Mouse (Mus musculus) cerebellum, postnatal 10 days (tissue): ENCODE measurements around the gene Pknox2.

Source experiments
- DNase-seq, 2 experiments: peaks; one replicate each; pipeline ENCODE4 v3.0.0; 2021; ENCODE audit warnings: mixed read lengths in 2 of 2

Gene Pknox2

DNA sequence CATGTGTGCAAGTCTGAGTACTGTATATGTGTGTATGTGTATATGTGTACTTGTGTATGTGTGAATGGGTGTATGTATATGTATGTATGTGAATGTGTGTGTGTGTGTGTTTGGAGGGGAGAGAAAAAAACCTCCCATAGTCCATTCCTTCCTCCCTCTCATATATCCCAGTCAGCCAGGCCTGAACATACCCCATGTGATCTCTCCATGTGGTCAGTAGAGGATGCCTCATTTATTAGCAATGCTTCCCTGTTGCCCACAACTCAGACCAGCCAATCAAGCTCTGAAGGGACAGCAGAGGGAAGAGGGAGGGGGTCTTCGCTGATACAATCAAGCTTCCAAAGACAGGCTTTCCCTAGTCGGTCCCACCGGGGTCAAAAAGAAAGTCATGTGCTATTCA is 47.6 kb downstream of the Pknox2 start:
- no peak for DNase-seq

- peak; percentile 45 to 59 for DNase-seq
Observed at GRCm38 (mm10) chr9:37098600-37098999, 48.6 kb downstream of the Pknox2 start.

DNA sequence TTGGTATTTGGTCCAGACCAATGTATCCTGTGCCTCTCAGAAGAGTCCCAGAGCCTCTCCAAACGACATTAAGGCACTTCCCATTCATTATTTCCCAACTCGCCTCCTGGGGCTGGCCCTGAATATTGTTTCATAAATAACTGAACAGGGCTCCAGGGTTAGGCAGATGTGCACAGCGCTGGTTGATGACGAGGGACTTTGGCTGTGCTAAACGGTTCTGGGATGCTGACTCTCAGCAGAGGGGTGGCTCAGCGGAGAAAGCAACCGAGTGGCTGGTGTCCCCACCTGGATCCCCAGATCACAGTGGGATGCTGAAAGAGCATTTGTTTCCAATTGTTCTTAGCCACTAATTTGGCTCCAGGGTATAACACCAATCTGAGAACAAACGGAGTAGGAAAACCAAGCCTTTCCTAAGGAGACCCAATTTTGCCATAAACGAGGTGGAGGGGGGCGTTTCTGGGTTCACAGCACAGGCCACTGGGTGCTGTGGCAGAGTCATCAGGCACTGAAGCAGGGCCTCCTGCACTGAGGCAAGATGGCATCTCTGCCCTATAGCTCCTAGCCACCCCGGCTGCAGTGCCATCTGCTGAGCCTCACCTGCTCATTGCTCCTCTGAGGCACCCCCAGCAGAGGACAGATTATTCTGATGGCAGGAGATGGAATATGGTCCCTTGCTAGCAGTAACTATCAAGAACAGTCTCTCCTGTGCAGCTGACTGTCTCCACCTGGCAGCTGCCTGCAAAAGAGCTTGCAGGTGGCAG is 52.8 kb downstream of the Pknox2 start:
- peak in 1 of 2 experiments; percentile 17 for DNase-seq

DNA sequence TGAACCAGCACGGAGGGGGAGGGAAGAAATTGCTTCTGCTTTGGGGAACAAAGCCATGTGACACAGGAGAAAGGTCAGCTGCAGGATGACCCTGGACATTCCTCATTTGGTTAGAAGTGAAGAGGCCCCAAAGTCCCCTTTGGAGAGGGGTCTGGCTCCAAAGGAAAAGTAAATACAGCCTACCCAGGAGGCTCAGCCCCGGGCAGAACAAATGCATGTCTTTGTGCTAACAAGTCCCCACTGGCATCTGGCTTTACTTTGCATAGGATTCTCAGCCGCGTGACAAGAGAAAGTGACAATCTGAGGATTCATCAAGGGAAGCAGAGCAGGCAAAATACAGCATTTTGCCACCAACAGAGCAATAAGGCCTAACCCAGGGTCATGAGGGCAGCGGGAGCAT is 54.1 kb downstream of the Pknox2 start:
- DNase-seq: no peak

- DNase-seq: no peak
Observed at GRCm38 (mm10) chr9:37089894-37090652, 57.1 kb downstream of the Pknox2 start.

DNA sequence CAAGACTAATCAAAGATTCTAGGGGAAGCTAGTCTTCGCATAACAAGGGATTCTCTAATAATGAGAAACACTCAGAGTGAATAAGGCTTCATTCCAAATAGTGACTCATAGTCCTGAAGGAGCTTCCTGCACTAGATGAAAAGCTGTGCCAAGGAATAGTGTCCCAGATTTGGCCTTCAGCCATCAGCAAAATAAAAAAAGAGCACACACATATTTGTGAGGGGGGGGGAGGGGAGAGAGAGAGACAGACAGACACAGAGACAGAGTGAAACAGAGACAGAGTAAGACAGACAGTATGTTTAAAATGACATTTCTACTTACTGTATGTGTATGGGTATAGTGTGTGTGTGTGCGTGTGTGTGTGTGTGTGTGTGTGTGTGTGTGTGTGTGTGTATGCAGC is 61.8 kb downstream of the Pknox2 start:
- peak; percentile 51 to 68 for DNase-seq

- DNase-seq: no peak
Observed at GRCm38 (mm10) chr9:37082246-37082645, 65.0 kb downstream of the Pknox2 start.

DNA sequence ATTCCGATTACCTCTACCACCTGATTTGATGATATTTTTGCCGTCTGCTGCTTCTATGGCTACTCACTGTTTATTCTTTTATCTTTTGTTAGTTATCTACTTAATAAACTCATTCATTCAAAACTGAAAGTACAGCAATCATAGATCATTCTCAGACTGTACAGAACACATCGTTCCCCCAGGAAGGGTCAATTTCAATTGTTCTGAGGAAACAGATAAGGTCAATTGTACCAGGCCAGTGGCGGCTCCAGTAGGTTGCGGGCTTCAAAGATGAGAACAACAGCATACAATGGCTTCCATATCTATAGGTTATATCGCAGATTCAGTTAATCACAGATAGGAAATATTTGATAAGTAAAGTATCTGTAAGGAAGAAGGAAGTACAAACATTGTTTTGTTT is 66.9 kb downstream of the Pknox2 start:
- no peak for DNase-seq

DNA sequence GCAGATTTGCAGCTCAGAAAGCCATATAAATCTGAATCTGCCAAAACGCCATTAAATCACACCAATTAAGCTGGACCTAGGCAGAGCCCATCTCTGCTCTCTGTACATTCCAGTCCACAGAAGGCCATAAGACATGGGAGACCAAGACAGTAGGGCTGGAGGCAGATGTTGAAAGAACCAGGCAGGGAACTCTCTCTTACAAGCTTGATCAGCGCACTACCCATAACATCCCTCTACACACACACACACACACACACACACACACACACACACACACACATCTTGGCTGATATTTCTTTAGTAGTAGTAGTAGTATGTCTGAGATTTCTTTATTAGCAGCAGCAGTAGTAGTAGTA is 70.2 kb downstream of the Pknox2 start:
- no peak for DNase-seq

DNA sequence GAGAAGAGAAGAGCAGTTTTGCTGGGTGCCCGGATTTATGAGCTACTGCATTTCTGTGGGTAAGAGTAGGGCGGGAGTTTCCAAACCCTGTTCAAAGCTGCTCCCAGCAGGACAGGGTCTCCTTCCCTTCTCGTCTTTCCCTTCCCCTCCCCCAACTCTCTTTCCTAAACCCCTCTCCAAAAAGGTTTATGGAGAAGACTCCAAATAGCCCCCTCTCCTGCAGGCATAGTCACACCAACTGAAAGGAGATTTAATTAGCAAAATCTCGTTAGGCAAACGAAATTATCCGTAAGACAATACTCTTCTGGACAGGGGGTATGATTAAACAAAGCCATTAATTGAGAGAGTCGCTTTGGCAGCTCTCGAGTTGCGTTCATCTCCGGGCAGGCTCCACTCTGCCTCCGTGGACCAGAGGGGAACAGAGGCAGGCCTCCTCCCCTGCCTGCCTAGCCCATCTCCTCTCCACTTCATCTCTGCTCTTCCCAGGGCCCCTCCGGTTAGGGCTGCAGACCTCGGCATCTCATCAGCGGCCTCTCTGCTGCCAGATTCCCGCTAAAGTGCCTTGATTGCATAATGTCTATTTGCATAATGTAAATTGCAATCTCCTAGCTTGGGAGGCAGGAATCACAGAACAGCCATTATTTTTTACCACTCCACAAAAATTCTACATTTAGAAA is 70.7 kb downstream of the Pknox2 start:
- peak; percentile 44 to 59 for DNase-seq

DNA sequence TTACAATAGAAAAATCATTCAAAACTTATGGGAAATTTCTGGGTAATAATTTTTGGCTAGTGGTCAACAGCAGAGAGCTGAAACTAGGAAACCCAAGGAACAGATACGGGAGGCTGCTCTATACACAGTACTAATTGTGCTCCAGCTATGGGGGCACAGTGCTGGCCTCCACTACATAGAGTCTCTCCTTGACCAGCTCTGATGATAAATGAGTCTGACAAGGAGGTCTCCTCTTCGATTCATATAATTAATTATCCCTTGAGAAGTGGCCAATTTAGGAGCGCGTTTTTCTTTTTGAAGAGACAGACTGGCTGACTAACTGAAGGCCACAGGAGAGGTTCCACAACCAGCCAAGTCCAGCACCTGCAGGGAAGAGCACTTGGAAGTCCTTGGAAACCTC is 71.3 kb downstream of the Pknox2 start:
- no peak for DNase-seq

DNA sequence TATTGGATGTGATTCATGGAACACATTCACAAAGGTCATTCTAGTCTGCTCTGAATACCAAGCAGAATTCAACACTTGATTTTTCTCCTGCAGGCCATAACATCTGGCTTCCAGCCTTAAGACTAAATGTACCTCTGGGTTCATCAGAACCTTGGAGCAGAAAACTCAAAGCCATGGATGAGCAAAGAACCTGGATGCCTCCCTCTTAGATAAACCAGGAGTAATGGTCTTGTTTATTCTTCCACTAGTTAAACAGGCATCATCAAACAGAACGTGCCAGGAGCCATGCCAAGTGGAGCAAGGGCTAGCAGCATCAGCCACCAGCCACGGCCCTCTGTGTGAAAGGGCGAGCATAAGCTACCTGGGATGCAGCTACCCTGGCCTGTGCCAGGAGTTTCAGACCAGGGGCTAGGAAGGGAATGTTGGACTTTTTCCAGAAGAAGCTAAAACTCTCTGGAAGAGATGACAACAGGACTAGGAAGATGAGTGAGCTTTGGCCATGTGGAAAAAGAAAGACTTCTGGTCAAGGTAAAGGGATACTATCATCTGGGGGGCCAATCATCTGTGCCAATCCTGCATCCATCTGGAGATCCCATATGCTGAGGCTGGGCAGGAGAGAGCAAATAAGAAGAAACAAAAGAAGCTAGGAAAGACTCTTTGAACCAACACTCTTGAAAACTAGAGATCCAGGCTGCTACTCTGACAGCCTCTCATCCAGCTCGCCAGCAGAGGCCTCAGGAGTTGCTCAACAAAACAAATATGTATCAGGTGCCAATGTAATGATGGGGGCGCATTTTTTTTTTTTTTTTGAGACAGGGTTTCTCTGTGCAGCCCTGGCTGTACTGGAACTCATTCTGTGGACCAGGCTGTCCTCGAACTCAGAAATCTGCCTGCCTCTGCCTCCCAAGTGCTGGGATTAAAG is 77.6 kb downstream of the Pknox2 start:
- peak; percentile 50 to 57 for DNase-seq

- DNase-seq: no peak
Observed at GRCm38 (mm10) chr9:37067473-37067830, 79.8 kb downstream of the Pknox2 start.

DNA sequence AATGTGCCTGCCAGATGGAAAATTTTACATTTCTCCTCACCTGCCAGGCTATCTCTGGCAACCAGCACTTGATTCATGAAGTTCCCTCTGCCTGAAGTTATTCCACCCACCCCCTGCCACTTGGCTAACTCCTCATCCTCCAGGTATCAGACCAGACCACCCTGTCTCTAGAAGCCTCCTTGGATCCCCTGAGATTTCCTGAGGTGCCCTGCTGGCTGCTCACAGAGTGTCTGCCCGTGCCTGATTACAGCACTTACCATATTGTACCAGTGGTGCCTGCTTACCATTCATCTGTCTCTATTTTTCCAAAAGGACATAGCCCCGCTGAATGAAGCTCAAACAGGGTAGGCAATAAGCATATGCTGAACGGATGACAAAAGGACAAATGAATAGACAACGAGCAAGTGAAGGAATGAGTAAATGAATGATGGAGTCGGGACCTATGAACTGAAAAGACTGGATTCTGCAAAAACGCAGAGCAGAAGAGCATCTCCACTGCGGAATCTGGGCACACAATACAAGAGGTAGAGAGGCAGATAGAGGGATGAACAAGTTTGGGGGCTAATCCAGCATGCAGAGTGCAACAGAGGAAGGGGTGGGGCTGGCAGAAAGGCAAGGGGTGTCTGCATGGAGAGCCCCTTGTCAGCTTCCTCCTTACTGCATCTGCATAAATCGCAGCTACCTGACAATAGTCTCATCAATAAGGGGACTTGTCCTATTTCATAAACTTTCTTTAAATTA is 80.3 kb downstream of the Pknox2 start:
- DNase-seq: no peak

DNA sequence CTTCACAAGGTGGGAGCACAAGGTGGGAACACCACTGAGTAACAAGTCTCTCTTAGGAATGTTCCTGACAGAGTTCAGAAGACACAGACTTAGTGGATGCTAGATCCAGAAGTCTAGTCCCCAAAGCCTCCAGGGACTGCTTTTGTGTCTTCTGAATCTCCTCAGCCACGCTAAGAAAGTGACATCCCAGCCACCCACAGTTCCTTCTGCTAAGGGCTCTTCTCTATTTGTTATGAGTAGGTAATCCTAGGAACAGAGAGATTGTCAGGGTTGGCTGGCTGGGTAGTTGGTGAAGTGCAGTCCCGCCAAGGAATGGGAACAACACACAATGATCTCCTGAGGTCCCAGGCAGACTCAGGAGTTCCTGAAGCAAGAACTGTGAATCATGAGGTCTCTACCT is 85.6 kb downstream of the Pknox2 start:
- DNase-seq: no peak

DNA sequence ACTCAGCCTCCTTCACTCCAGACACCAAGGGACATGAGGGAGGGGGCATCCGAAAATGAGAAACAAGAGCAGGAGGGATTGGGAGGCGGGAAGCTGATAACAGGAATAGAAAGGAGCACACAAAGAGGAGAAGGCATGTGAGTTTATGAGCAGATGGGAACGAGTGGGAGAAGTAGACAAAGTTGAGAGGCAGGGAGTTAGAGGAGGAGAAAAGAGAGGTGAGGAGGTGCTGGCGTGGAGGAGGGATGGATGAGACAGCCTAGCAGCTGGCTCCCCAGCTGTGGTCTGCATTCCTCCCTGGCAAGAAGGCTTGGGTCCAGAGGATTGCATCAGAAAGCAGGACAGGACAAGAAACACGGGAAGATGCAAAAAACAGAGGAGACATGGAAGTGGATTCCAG is 92.5 kb downstream of the Pknox2 start:
- DNase-seq: no peak

DNA sequence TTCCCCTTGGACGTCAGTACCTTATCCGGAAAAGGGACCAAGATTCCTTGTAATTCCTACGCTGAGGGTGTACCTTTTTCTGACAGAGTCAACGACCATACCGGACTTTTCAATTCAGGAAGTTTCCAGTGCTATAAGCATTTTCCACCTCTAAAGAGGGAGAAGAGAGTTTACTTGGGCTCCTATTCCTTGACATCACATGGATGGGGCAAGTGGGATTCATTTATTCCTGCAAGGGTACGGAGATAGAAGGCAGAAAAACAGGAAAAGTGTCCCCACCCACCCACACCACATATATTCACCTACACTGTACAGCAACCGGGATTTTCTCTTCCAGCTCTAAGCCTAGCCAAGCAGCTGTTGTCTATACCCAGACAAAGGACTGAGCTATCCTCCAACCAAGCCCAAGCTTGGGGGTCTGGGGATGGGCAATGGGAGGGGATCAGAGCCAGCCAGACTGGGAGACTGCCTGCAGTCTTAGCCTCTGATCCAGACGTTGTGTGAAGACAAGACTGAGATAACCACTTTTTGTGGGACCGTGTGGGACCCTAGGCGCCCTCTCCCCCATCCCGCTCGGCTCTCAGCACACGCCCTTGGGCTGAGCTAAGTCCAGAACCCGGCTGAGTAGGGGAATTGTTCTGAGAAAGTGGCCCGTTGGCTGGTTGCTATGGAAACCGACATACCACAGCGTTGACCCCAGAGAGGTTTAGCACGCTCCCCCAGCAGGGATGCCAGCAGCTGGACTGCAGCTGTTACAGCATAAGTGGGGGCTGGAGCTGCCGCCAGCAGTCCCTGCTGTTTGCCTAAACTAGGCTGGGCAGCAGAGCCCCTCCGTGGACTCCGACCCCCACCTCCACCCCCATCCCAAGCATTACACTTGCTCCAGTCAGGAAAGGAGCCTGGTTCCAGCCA is 93.3 kb downstream of the Pknox2 start:
- peak; percentile 37 to 64 for DNase-seq

DNA sequence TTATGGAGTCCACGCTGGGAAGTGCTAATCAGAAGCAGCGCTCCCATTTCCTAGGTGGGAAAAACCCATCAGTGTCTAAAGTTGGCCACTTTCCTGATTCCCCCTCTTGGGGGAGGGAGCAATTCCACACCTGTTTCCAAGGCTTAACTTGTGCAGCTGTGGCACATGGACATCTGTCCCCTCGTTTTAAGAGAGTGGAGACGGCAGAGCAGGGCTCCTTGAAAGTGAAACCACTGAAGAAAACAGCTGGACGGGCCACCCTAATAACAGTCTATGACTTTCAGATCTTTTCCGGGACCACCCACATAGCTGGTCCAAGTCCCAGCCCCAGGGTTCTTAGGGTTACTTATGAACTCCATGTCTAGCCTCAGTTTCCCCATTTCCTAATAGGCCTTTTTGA is 94.2 kb downstream of the Pknox2 start:
- no peak for DNase-seq

DNA sequence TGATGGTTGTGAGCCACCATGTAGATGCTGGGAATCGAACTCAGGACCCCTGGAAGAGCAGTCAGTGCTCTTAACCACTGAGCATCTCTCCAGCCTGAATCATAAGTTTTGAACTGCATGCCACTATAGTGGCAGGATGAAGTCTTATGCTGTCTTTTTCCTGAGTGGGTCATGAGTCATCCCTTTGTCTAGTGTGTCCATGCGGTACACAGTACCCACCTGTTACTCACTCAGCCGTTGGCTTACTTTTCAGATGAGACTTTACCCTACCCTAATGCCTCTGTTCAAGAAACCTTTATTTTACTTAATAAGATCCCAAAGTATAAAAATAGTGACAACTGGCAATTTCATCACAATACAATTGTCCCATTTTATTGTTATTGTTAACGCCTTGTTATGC is 95.5 kb downstream of the Pknox2 start:
- DNase-seq: no peak

DNA sequence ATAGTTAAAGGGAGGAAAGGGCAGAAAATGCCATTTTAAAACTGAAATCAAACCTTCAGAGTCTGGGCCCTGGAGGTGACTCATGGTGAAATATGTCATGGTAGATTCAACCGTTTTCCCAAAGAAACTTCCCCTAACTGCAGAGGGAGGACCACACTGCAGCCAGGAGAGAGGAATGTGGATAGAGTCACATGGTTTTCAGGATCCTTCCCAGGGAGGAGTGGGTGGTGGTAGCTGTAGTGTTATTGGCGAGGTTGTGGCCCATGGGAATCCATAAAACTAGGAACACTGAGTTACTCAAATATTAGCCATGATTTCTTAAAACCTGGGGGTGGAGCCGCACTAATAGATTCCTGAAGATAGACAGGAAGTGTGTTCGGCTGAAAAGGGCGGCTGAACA is 99.7 kb downstream of the Pknox2 start:
- no peak for DNase-seq

GRCm38 (mm10) chr9:37045875-37046274 is 101.3 kb downstream of the Pknox2 start:
- no peak for DNase-seq
